Mouse (Mus musculus) kidney, embryonic 15.5 days (tissue): Measurements from ENCODE around the gene Gfi1b. TPM values are rescaled to one million over a fixed set of nuclear protein-coding genes. Genes with fewer than 3 reads are reported as not detected.
A peak's percentile ranks its signal among the peaks of the same experiment; 100 is the strongest.

Source experiments
- ATAC-seq: fragments of 200-750 bp; cut with Nextera tagmentation; replicated peaks from 2 replicates; pipeline ENCODE4 v1.8.0; 2017; ENCODE audit warnings: moderate TSS enrichment; ENCODE audit not compliant: low FRiP score
- H3K27ac ChIP-seq: fragments of 300-500 bp; sonication (generic); 2 replicates; pipeline ENCODE4 v1.5.1; 2015; ENCODE audit warnings: mild to moderate bottlenecking, inconsistent platforms
- H3K27me3 ChIP-seq: fragments of 300-500 bp; sonication (generic); 2 replicates; pipeline ENCODE4 v1.6.1; 2015; ENCODE audit warnings: inconsistent platforms
- H3K36me3 ChIP-seq: fragments of 300-500 bp; sonication (generic); 2 replicates; pipeline ENCODE4 v1.6.1; 2015; ENCODE audit warnings: inconsistent platforms
- H3K4me1 ChIP-seq: fragments of 300-500 bp; sonication (generic); 2 replicates; pipeline ENCODE4 v1.6.1; 2015; ENCODE audit warnings: inconsistent platforms
- H3K4me2 ChIP-seq: fragments of 300-500 bp; sonication (generic); 2 replicates; pipeline ENCODE4 v1.6.1; 2015; ENCODE audit warnings: moderate library complexity, mild to moderate bottlenecking, inconsistent platforms
- H3K4me3 ChIP-seq: fragments of 300-500 bp; sonication (generic); replicated peaks from 2 replicates; pipeline ENCODE4 v1.5.1; 2015; ENCODE audit warnings: mild to moderate bottlenecking, inconsistent platforms
- H3K9ac ChIP-seq: fragments of 300-500 bp; sonication (generic); 2 replicates; pipeline ENCODE4 v1.6.1; 2015; ENCODE audit warnings: mild to moderate bottlenecking, inconsistent platforms
- H3K9me3 ChIP-seq: fragments of 300-500 bp; sonication (generic); replicated peaks from 2 replicates; pipeline ENCODE4 v1.6.1; 2016; ENCODE audit warnings: inconsistent platforms
- WGBS: fragments of 180-500 bp; shearing (Covaris S2); methylation state at CpG from one replicate; pipeline ENCODE4 v1.1.7; 2015; ENCODE audit warnings: mixed read lengths; 5-methylcytosine and 5-hydroxymethylcytosine counted together
- polyA plus RNA-seq: library from polyadenylated mRNA; unstranded; fragments of >200 nt; fragmentation: Nextera tagmentation; extraction: Ambion mirVana; gene quantifications from 2 replicates; pipeline ENCODE4 v1.2.1, GENCODE M21; 2015

Gene Gfi1b
- polyA plus RNA-seq, 1 experiment from 2014 or later, result 1.1 TPM

- Histone ChIP-seq H3K4me2 (peak overlapping the region; percentile 43), H3K9me3 (no peaks in the 10 kb centered on the region), H3K4me3 (peak overlapping the region; percentile 15; the same call in 1 of the 2 replicates), H3K27me3 (peaks cover 8% of the 10 kb centered on the region; the same call in 1 of the 2 replicates), H3K4me1 (peaks cover 5% of the 10 kb centered on the region), H3K36me3 (no peaks in the 10 kb centered on the region), H3K9ac (no peak overlapping the region), H3K27ac (no peak overlapping the region)
- no peak for ATAC-seq
- 8% methylated on average over 15 of the region's 15 CpGs for WGBS
These were observed 29.0 kb downstream of the Gfi1b start for GRCm38 (mm10) chr2:28592809-28593208.

GRCm38 (mm10) chr2:28591479-28591878 lies 30.3 kb downstream of the Gfi1b start:
- Histone ChIP-seq H3K9ac (no peak overlapping the region), H3K36me3 (no peaks in the 10 kb centered on the region), H3K4me3 (no peak overlapping the region), H3K9me3 (no peaks in the 10 kb centered on the region), H3K4me2 (no peak overlapping the region), H3K27me3 (peaks cover 14% of the 10 kb centered on the region; the same call in 1 of the 2 replicates), H3K4me1 (peaks cover 4% of the 10 kb centered on the region), H3K27ac (no peak overlapping the region)
- ATAC-seq, result no peak
- 65% methylated on average over 2 of the region's 2 CpGs for WGBS

- Histone ChIP-seq H3K4me1 (peaks cover 6% of the 10 kb centered on the region), H3K4me2 (no peak overlapping the region)
These were observed 33.2 kb downstream of the Gfi1b start for GRCm38 (mm10) chr2:28588574-28588973.

GRCm38 (mm10) chr2:28585730-28586129 lies 36.1 kb downstream of the Gfi1b start:
- Histone ChIP-seq H3K36me3 (peaks cover 5% of the 10 kb centered on the region), H3K9me3 (no peaks in the 10 kb centered on the region), H3K27me3 (peaks cover 11% of the 10 kb centered on the region; the same call in 1 of the 2 replicates), H3K4me1 (peaks cover 24% of the 10 kb centered on the region), H3K9ac (no peak overlapping the region), H3K4me2 (no peak overlapping the region), H3K4me3 (no peak overlapping the region), H3K27ac (no peak overlapping the region)
- ATAC-seq, result no peak
- 38% methylated on average over 2 of the region's 2 CpGs for WGBS

More at GRCm38 (mm10) chr2:28588574-28588973, 33.2 kb downstream of the Gfi1b start:
- H3K27ac ChIP-seq, result no peak overlapping the region
- H3K9ac ChIP-seq, result no peak overlapping the region
- peaks cover 17% of the 10 kb centered on the region; the same call in 1 of the 2 replicates for H3K27me3 ChIP-seq
- 37% methylated on average over 1 of the region's 1 CpGs for WGBS
- no peaks in the 10 kb centered on the region for H3K36me3 ChIP-seq
- ATAC-seq, result no peak
- no peak overlapping the region for H3K4me3 ChIP-seq
- H3K9me3 ChIP-seq, result no peaks in the 10 kb centered on the region

GRCm38 (mm10) chr2:28585043-28585571 lies 36.7 kb downstream of the Gfi1b start:
- Histone ChIP-seq H3K27ac (no peak overlapping the region), H3K4me2 (no peak overlapping the region), H3K27me3 (peaks cover 11% of the 10 kb centered on the region; the same call in 1 of the 2 replicates), H3K36me3 (peaks cover 11% of the 10 kb centered on the region), H3K9me3 (no peaks in the 10 kb centered on the region), H3K4me1 (peaks cover 24% of the 10 kb centered on the region), H3K9ac (no peak overlapping the region), H3K4me3 (no peak overlapping the region)
- WGBS, result 18% methylated on average over 6 of the region's 6 CpGs
- ATAC-seq, result no peak

GRCm38 (mm10) chr2:28583651-28584050 lies 38.1 kb downstream of the Gfi1b start, which contains the start of gene Gtf3c5:
Gtf3c5 (minus strand) TSS chr2:28583751.
- Histone ChIP-seq H3K36me3 (peaks cover 26% of the 10 kb centered on the region), H3K4me1 (peaks cover 24% of the 10 kb centered on the region), H3K4me3 (peak within 1 kb of the TSS; percentile 80), H3K4me2 (peak within 1 kb of the TSS; percentile 72), H3K9me3 (no peaks in the 10 kb centered on the region), H3K27ac (peak within 1 kb of the TSS; percentile 97), H3K9ac (peak within 1 kb of the TSS; percentile 71), H3K27me3 (peaks cover 11% of the 10 kb centered on the region; the same call in 1 of the 2 replicates)
- 76% methylated on average over 9 of the region's 9 CpGs for WGBS
- ATAC-seq, result no peak

- H3K27ac ChIP-seq, result peak overlapping the region; percentile 97
- H3K9me3 ChIP-seq, result no peaks in the 10 kb centered on the region
- under 1% methylated on average over 56 of the region's 56 CpGs for WGBS
- peaks cover 24% of the 10 kb centered on the region for H3K4me1 ChIP-seq
- ATAC-seq, result peak; percentile 94
- peak overlapping the region; percentile 80 for H3K4me3 ChIP-seq
- peaks cover 34% of the 10 kb centered on the region for H3K36me3 ChIP-seq
- H3K9ac ChIP-seq, result peak overlapping the region; percentile 71
- H3K4me2 ChIP-seq, result peak overlapping the region; percentile 72
- peaks cover 11% of the 10 kb centered on the region; the same call in 1 of the 2 replicates for H3K27me3 ChIP-seq
These were observed 39.0 kb downstream of the Gfi1b start for GRCm38 (mm10) chr2:28582647-28583353.

GRCm38 (mm10) chr2:28578003-28578402 lies 43.8 kb downstream of the Gfi1b start:
- H3K9ac ChIP-seq, result no peak overlapping the region
- H3K4me3 ChIP-seq, result no peak overlapping the region
- no peak overlapping the region for H3K4me2 ChIP-seq
- no peak overlapping the region for H3K27ac ChIP-seq
- ATAC-seq, result no peak
- H3K27me3 ChIP-seq, result no peaks in the 10 kb centered on the region
- peaks cover 78% of the 10 kb centered on the region for H3K36me3 ChIP-seq
- H3K4me1 ChIP-seq, result peaks cover 17% of the 10 kb centered on the region
- 79% methylated on average over 5 of the region's 5 CpGs for WGBS
- no peaks in the 10 kb centered on the region for H3K9me3 ChIP-seq

- Histone ChIP-seq H3K27me3 (no peaks in the 10 kb centered on the region), H3K9ac (no peak overlapping the region), H3K27ac (no peak overlapping the region), H3K4me3 (no peak overlapping the region), H3K36me3 (peaks cover 90% of the 10 kb centered on the region), H3K4me1 (peaks cover 11% of the 10 kb centered on the region), H3K9me3 (no peaks in the 10 kb centered on the region), H3K4me2 (no peak overlapping the region)
- WGBS, result 86% methylated on average over 3 of the region's 3 CpGs
- ATAC-seq, result no peak
These were observed 45.0 kb downstream of the Gfi1b start for GRCm38 (mm10) chr2:28576815-28577214.

- H3K36me3 ChIP-seq, result peaks cover 96% of the 10 kb centered on the region
- no peaks in the 10 kb centered on the region for H3K27me3 ChIP-seq
- ATAC-seq, result no peak
- WGBS, result 86% methylated on average over 4 of the region's 4 CpGs
- H3K4me2 ChIP-seq, result no peak overlapping the region
- H3K4me1 ChIP-seq, result no peaks in the 10 kb centered on the region
- no peak overlapping the region for H3K4me3 ChIP-seq
- no peak overlapping the region for H3K9ac ChIP-seq
- no peaks in the 10 kb centered on the region for H3K9me3 ChIP-seq
- H3K27ac ChIP-seq, result no peak overlapping the region
These were observed 46.4 kb downstream of the Gfi1b start for GRCm38 (mm10) chr2:28575341-28575740.

- no peak overlapping the region for H3K9ac ChIP-seq
- ATAC-seq, result no peak
- H3K36me3 ChIP-seq, result peaks cover 96% of the 10 kb centered on the region
- H3K27ac ChIP-seq, result no peak overlapping the region
- no peaks in the 10 kb centered on the region for H3K4me1 ChIP-seq
- WGBS, result 75% methylated on average over 3 of the region's 3 CpGs
- H3K4me2 ChIP-seq, result no peak overlapping the region
- H3K4me3 ChIP-seq, result no peak overlapping the region
- H3K27me3 ChIP-seq, result no peaks in the 10 kb centered on the region
- H3K9me3 ChIP-seq, result no peaks in the 10 kb centered on the region
These were observed 51.9 kb downstream of the Gfi1b start for GRCm38 (mm10) chr2:28569903-28570302.

- H3K9me3 ChIP-seq, result no peaks in the 10 kb centered on the region
- no peak overlapping the region for H3K27ac ChIP-seq
- H3K27me3 ChIP-seq, result no peaks in the 10 kb centered on the region
- H3K36me3 ChIP-seq, result peaks cover 65% of the 10 kb centered on the region
- no peaks in the 10 kb centered on the region; the same call in 1 of the 2 replicates for H3K4me1 ChIP-seq
- 55% methylated on average over 5 of the region's 5 CpGs for WGBS
- ATAC-seq, result no peak
- H3K9ac ChIP-seq, result no peak overlapping the region
- H3K4me3 ChIP-seq, result no peak overlapping the region
- H3K4me2 ChIP-seq, result no peak overlapping the region
These were observed 55.2 kb downstream of the Gfi1b start for GRCm38 (mm10) chr2:28566545-28566944.
